Mouse (Mus musculus): Measurements from ENCODE around the gene Spem2. TPM values are rescaled to one million over a fixed set of nuclear protein-coding genes. Genes with fewer than 3 reads are reported as not detected.

Gene Spem2
- polyA plus RNA-seq, 1 experiment from 2014 or later, result 0.07 TPM

- Histone ChIP-seq H3K36me3 (ENCODE audit: control insufficient read depth, insufficient read depth) (no peaks in the 10 kb centered on the region), H3K4me2 (replicated peaks; ENCODE audit: low read depth) (no peak overlapping the region), H3K4me3 (ENCODE audit: low read depth, low read length) (no peak overlapping the region), H3K27ac (ENCODE audit: low read depth, low read length) (no peak overlapping the region), H3K9ac (ENCODE audit: low read depth, low read length) (no peak overlapping the region), H3K27me3 (replicated peaks; ENCODE audit: control insufficient read depth, insufficient read depth, low read length) (peaks cover 13% of the 10 kb centered on the region; the same call in 1 of the 2 replicates), H3K4me1 (replicated peaks; ENCODE audit: control insufficient read depth, insufficient read depth, low read length) (peaks cover 18% of the 10 kb centered on the region; the same call in 1 of the 2 replicates), H3K9me3 (ENCODE audit: control insufficient read depth) (no peaks in the 10 kb centered on the region)
- TF ChIP-seq CTCF (IDR thresholded peaks at IDR 0.05; ENCODE audit: low read depth), result no peak
- no peak for ATAC-seq
- 88% methylated on average over 7 of the region's 7 CpGs for WGBS
These were observed 20.3 kb downstream of the Spem2 start for GRCm38 (mm10) chr11:69797924-69798323.

DNA sequence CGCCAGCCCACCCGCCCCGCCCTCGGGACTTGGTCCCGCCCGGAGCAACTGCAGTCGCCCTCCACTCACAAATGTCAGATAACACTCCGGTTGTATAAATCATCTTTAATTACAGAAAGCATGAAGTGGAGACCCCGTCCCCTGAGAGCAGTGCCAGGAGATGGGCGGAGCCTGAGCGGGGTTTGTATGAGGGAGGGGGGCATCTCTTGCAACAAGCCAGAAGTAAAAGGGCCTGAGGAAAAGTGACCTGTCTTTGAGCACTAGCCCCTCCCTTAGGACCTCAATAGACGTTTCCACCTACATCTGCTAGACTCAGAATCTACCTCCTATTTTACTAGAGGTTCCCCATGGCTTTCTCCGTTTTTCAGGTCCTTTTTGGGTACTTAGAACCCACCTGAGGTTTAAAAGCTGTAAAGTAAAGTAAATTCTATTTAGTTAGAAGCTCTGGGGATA, 22.3 kb downstream of the Spem2 start:
- WGBS, result 7% methylated on average over 13 of the region's 13 CpGs
- 0 out of 2 replicates have a peak, but pooled peaks cover 11% of the 10 kb centered on the region for H3K4me1 ChIP-seq (replicated peaks; ENCODE audit: control insufficient read depth, insufficient read depth, low read length)
- H3K4me2 ChIP-seq (replicated peaks; ENCODE audit: low read depth), result peak overlapping the region; percentile 97
- peak overlapping the region; percentile 48 for H3K4me3 ChIP-seq (ENCODE audit: low read depth, low read length)
- no peak for ATAC-seq
- H3K9me3 ChIP-seq (ENCODE audit: control insufficient read depth), result no peaks in the 10 kb centered on the region
- H3K9ac ChIP-seq (ENCODE audit: low read depth, low read length), result peak overlapping the region; percentile 31; the same call in 1 of the 2 replicates
- H3K36me3 ChIP-seq (ENCODE audit: control insufficient read depth, insufficient read depth), result no peaks in the 10 kb centered on the region
- no peak overlapping the region for H3K27ac ChIP-seq (ENCODE audit: low read depth, low read length)
- H3K27me3 ChIP-seq (replicated peaks; ENCODE audit: control insufficient read depth, insufficient read depth, low read length), result peaks cover 7% of the 10 kb centered on the region; the same call in 1 of the 2 replicates
- no peak for TF ChIP-seq CTCF (IDR thresholded peaks at IDR 0.05; ENCODE audit: low read depth)

GRCm38 (mm10) chr11:69795168-69795982, 22.9 kb downstream of the Spem2 start, which contains the start of gene Chrnb1:
Chrnb1 (minus strand) TSS chr11:69795943.
- Histone ChIP-seq H3K27ac (ENCODE audit: low read depth, low read length) (no peak within 1 kb of the TSS), H3K27me3 (replicated peaks; ENCODE audit: control insufficient read depth, insufficient read depth, low read length) (peaks cover 3% of the 10 kb centered on the region; the same call in 1 of the 2 replicates), H3K4me1 (replicated peaks; ENCODE audit: control insufficient read depth, insufficient read depth, low read length) (0 out of 2 replicates have a peak, but pooled peaks cover 5% of the 10 kb centered on the region), H3K36me3 (ENCODE audit: control insufficient read depth, insufficient read depth) (no peaks in the 10 kb centered on the region), H3K9me3 (ENCODE audit: control insufficient read depth) (no peaks in the 10 kb centered on the region), H3K9ac (ENCODE audit: low read depth, low read length) (peak within 1 kb of the TSS; percentile 31), H3K4me2 (replicated peaks; ENCODE audit: low read depth) (peak within 1 kb of the TSS; percentile 97), H3K4me3 (ENCODE audit: low read depth, low read length) (peak within 1 kb of the TSS; percentile 48)
- WGBS, result 1% methylated on average over 51 of the region's 52 CpGs
- peak; percentile 30 for TF ChIP-seq CTCF (IDR thresholded peaks at IDR 0.05; ENCODE audit: low read depth)
- ATAC-seq, result peak; percentile 98

DNA sequence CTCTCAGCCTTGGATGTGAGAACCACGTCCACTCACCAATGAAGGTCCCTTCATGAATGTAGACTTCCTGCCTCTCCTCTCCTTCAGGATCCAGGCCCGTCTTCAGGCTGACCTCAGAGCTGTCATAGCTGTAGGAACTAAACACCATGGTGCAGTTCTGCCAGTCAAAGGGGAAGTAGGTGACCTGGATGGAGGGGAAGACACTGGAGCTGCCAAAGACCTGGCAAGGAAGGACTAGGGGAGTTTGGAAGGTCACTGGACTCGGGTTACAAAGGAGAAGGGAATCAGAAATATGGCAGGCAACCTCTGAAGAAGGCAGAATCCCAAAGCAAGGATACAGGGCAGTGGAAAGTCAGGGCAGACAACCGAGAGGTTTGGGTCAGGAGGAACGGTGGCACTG, 24.8 kb downstream of the Spem2 start:
- no peak for TF ChIP-seq CTCF (IDR thresholded peaks at IDR 0.05; ENCODE audit: low read depth)
- WGBS, result 74% methylated on average over 5 of the region's 5 CpGs
- ATAC-seq, result no peak

DNA sequence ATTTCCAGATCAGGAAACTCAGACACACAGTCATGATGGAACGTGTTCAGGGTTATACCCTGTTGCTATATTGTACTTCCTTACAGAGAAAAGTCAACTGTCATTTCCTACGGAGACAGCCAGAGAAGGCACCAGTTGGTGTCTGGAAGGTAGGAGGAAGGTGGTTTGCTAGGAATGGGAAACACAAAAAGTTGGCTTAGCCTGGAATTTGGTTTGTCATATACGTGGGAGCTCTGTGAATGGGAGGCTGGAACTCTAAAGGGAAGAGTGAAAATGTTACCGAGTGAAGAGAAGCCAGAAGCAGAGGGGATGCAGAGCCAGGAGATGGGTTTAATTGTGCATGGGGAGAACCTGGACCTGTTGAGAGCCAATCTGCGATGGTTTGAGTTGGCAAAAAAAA, 26.8 kb downstream of the Spem2 start:
- no peak for TF ChIP-seq CTCF (IDR thresholded peaks at IDR 0.05; ENCODE audit: low read depth)
- no peak overlapping the region for H3K27ac ChIP-seq (ENCODE audit: low read depth, low read length)
- H3K36me3 ChIP-seq (ENCODE audit: control insufficient read depth, insufficient read depth), result no peaks in the 10 kb centered on the region
- H3K27me3 ChIP-seq (replicated peaks; ENCODE audit: control insufficient read depth, insufficient read depth, low read length), result no peaks in the 10 kb centered on the region; the same call in 1 of the 2 replicates
- WGBS, result 71% methylated on average over 5 of the region's 5 CpGs
- H3K9ac ChIP-seq (ENCODE audit: low read depth, low read length), result no peak overlapping the region
- no peak overlapping the region for H3K4me3 ChIP-seq (ENCODE audit: low read depth, low read length)
- H3K4me2 ChIP-seq (replicated peaks; ENCODE audit: low read depth), result no peak overlapping the region
- H3K9me3 ChIP-seq (ENCODE audit: control insufficient read depth), result no peaks in the 10 kb centered on the region
- no peak for ATAC-seq
- 0 out of 2 replicates have a peak, but pooled peaks cover 5% of the 10 kb centered on the region for H3K4me1 ChIP-seq (replicated peaks; ENCODE audit: control insufficient read depth, insufficient read depth, low read length)

More for the DNA sequence above, 24.8 kb downstream of the Spem2 start:
- 0 out of 2 replicates have a peak, but pooled peaks cover 5% of the 10 kb centered on the region for H3K4me1 ChIP-seq (replicated peaks; ENCODE audit: control insufficient read depth, insufficient read depth, low read length)
- H3K4me3 ChIP-seq (ENCODE audit: low read depth, low read length), result no peak overlapping the region
- no peak overlapping the region for H3K27ac ChIP-seq (ENCODE audit: low read depth, low read length)
- no peak overlapping the region for H3K9ac ChIP-seq (ENCODE audit: low read depth, low read length)
- H3K4me2 ChIP-seq (replicated peaks; ENCODE audit: low read depth), result no peak overlapping the region
- no peaks in the 10 kb centered on the region for H3K9me3 ChIP-seq (ENCODE audit: control insufficient read depth)
- no peaks in the 10 kb centered on the region; the same call in 1 of the 2 replicates for H3K27me3 ChIP-seq (replicated peaks; ENCODE audit: control insufficient read depth, insufficient read depth, low read length)
- no peaks in the 10 kb centered on the region for H3K36me3 ChIP-seq (ENCODE audit: control insufficient read depth, insufficient read depth)

GRCm38 (mm10) chr11:69789431-69789830, 28.8 kb downstream of the Spem2 start:
- 61% methylated on average over 5 of the region's 5 CpGs for WGBS
- TF ChIP-seq CTCF (IDR thresholded peaks at IDR 0.05; ENCODE audit: low read depth), result no peak
- no peak for ATAC-seq

More at GRCm38 (mm10) chr11:69789431-69789830, 28.8 kb downstream of the Spem2 start:
- Histone ChIP-seq H3K9me3 (ENCODE audit: control insufficient read depth) (no peaks in the 10 kb centered on the region), H3K27me3 (replicated peaks; ENCODE audit: control insufficient read depth, insufficient read depth, low read length) (no peaks in the 10 kb centered on the region; the same call in 1 of the 2 replicates), H3K36me3 (ENCODE audit: control insufficient read depth, insufficient read depth) (no peaks in the 10 kb centered on the region), H3K4me3 (ENCODE audit: low read depth, low read length) (no peak overlapping the region), H3K4me2 (replicated peaks; ENCODE audit: low read depth) (no peak overlapping the region), H3K27ac (ENCODE audit: low read depth, low read length) (no peak overlapping the region), H3K4me1 (replicated peaks; ENCODE audit: control insufficient read depth, insufficient read depth, low read length) (no peaks in the 10 kb centered on the region), H3K9ac (ENCODE audit: low read depth, low read length) (no peak overlapping the region)
